ENCODE assay signal across 18 mouse cellular contexts in the genomic region with DNA sequence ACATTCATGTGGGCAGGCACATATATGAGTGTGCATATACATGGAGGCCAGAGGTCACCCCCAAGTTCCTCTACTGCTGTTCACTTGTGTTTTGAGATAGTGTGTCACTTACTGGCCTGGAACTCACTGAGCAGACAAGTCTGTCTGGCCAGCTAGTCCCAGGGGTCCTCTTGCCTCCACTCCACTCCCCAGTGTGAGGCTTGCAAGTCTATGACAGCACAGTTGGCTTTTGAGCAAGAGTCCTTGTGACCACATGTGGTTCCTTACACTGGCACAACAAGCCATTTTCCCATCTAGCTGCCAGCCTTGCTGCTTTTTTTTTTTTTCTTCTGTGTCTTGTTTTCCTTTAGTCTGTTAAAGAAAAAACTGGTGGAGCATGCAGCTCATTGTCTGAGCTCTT.
DNase-seq lines count a peak whose midpoint lies in the region; ATAC-seq and TF ChIP-seq lines count a peak whose summit lies in the region.
"Had no signal": no experiment of that assay in that cellular context is flagged by ENCODE, and none has a peak within 500 bp of the region (broad histone marks: within the 10 kb centered on the region; RNA-seq: fewer than 3 reads in every experiment).

No protein-coding gene starts in this region.

- peaks cover 23% of the 10 kb centered on the region for H3K4me1 ChIP-seq in heart, embryonic 12.5 days (replicated peaks)
- H3K4me1 ChIP-seq in brown adipose tissue, adult 24 weeks (ENCODE audit: control insufficient read depth, insufficient read depth, insufficient read length, low read length) = peaks cover 8% of the 10 kb centered on the region; the same call in 1 of the 2 replicates
- no peaks in the 10 kb centered on the region for H3K4me1 ChIP-seq in liver, postnatal 0 days (ENCODE audit: insufficient read depth)
- H3K4me1 ChIP-seq: embryonic facial prominence, embryonic 13.5 days; forebrain, embryonic 15.5 days; hindbrain, embryonic 15.5 days; limb, embryonic 13.5 days had no signal

- no peak for ATAC-seq in heart, embryonic 12.5 days (ENCODE audit: insufficient number of reproducible peaks, low FRiP score)
- no peak for ATAC-seq in liver, postnatal 0 days
- ATAC-seq: forebrain, embryonic 15.5 days had no signal

- no peaks in the 10 kb centered on the region for H3K27me3 ChIP-seq in heart, embryonic 12.5 days (replicated peaks)
- H3K27me3 ChIP-seq in liver, postnatal 0 days (ENCODE audit: insufficient read depth, low read length) = no peaks in the 10 kb centered on the region
- H3K27me3 ChIP-seq: embryonic facial prominence, embryonic 13.5 days; forebrain, embryonic 15.5 days; hindbrain, embryonic 15.5 days; limb, embryonic 13.5 days; liver, embryonic 13.5 days had no signal

- H3K36me3 ChIP-seq in heart, embryonic 12.5 days = no peaks in the 10 kb centered on the region
- H3K36me3 ChIP-seq in liver, postnatal 0 days (replicated peaks; ENCODE audit: insufficient read depth, low read length) = no peaks in the 10 kb centered on the region
- H3K36me3 ChIP-seq: embryonic facial prominence, embryonic 13.5 days; forebrain, embryonic 15.5 days; heart, embryonic 10.5 days; hindbrain, embryonic 15.5 days; limb, embryonic 13.5 days; liver, embryonic 13.5 days had no signal

- H3K9me3 ChIP-seq in heart, embryonic 12.5 days (replicated peaks) = no peaks in the 10 kb centered on the region
- H3K9me3 ChIP-seq in liver, postnatal 0 days (ENCODE audit: low read length) = no peaks in the 10 kb centered on the region
- H3K9me3 ChIP-seq: embryonic facial prominence, embryonic 13.5 days; forebrain, embryonic 15.5 days; heart, embryonic 10.5 days; hindbrain, embryonic 15.5 days; limb, embryonic 13.5 days; liver, embryonic 13.5 days had no signal

- H3K4me3 ChIP-seq in heart, embryonic 12.5 days = no peak overlapping the region
- no peak overlapping the region for H3K4me3 ChIP-seq in brown adipose tissue, adult 24 weeks (ENCODE audit: insufficient read depth, low read depth, low read length)
- no peak overlapping the region for H3K4me3 ChIP-seq in liver, postnatal 0 days (ENCODE audit: low read depth, low read length)
- H3K4me3 ChIP-seq: embryonic facial prominence, embryonic 13.5 days; forebrain, embryonic 15.5 days; heart, embryonic 10.5 days; hindbrain, embryonic 15.5 days; limb, embryonic 13.5 days; liver, embryonic 13.5 days had no signal

- H3K27ac ChIP-seq in heart, embryonic 12.5 days (ENCODE audit: poor library complexity, severe bottlenecking) = no peak overlapping the region
- peak overlapping the region; percentile 99 for H3K27ac ChIP-seq in brown adipose tissue, adult 24 weeks (replicated peaks; ENCODE audit: low read depth, low read length)
- H3K27ac ChIP-seq in liver, postnatal 0 days (ENCODE audit: low read depth) = no peak overlapping the region
- H3K27ac ChIP-seq: embryonic facial prominence, embryonic 13.5 days; forebrain, embryonic 15.5 days; hindbrain, embryonic 15.5 days; kidney, postnatal 0 days; limb, embryonic 13.5 days; liver, embryonic 13.5 days had no signal

- H3K4me2 ChIP-seq in heart, embryonic 12.5 days = no peak overlapping the region
- no peak overlapping the region for H3K4me2 ChIP-seq in liver, postnatal 0 days (ENCODE audit: low read depth, low read length)
- H3K4me2 ChIP-seq: embryonic facial prominence, embryonic 13.5 days; forebrain, embryonic 15.5 days; hindbrain, embryonic 15.5 days; limb, embryonic 13.5 days; liver, embryonic 13.5 days had no signal

- TF ChIP-seq CTCF in liver, postnatal 0 days (IDR thresholded peaks at IDR 0.05; ENCODE audit: low read depth) = no peak

- intact Hi-C loops in heart, postnatal 10 days (cut with DNase I) = no loop called here

- H3K9ac ChIP-seq in heart, embryonic 12.5 days = no peak overlapping the region
- no peak overlapping the region for H3K9ac ChIP-seq in liver, postnatal 0 days (replicated peaks)
- H3K9ac ChIP-seq: embryonic facial prominence, embryonic 13.5 days; forebrain, embryonic 15.5 days; hindbrain, embryonic 15.5 days; limb, embryonic 13.5 days; liver, embryonic 13.5 days had no signal

- DNase-seq in heart, postnatal 10 days = peak; percentile 35 to 37
- DNase-seq in testis, postnatal 10 days (ENCODE audit: low spot score) = peak; percentile 20
- no peak for DNase-seq in testis, postnatal 14 days (ENCODE audit: low spot score)
- no peak for DNase-seq in liver, postnatal 0 days
- no peak for DNase-seq in frontal cortex, postnatal 36 days (ENCODE audit: low spot score in 2 of 2)
- DNase-seq: cerebellum, adult 11-12 months; cerebellum, postnatal 14 days; kidney, adult 11 months; liver, embryonic 13.5 days; retina, postnatal 1 day had no signal

- TF ChIP-seq EP300 in liver, postnatal 0 days (IDR thresholded peaks at IDR 0.05; ENCODE audit: low read depth) = no peak

Comparison
In these comparisons a context has a peak if more than half of its experiments do, and no peak if none do; other contexts are left out.
1. DNase-seq: peak in heart, postnatal 10 days (2 of 2) and testis, postnatal 10 days (single experiment); none in testis, postnatal 14 days (single experiment), liver, postnatal 0 days (single experiment) and frontal cortex, postnatal 36 days (0 of 2).